Mouse (Mus musculus): ENCODE data around the gene Tmem246. TPM values are rescaled to one million over a fixed set of nuclear protein-coding genes. Genes with fewer than 3 reads are reported as not detected.
A peak's percentile ranks its signal among the peaks of the same experiment; 100 is the strongest.

Tmem246 gene
- polyA plus RNA-seq, 1 experiment from 2014 or later: 55.8 TPM

DNA sequence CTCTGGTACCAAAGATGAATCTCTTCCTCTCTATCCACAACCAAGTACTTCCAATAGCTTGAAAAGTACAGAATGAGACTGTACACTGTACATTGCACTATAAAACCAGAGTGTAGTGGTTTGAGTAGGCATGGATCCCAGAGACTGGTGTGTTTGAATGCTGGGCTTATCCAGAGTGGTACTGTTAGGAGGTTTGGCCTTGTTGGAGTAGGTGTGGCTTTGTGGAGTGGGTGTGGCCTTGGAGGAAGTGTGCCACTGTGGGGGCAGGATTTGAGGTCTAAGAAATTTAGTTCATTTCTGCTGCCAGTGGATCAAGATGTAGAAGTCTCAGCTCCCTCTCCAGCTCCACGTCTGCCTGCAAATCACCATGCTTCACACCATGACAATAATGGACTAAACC lies 7.8 kb upstream of the Tmem246 start:
- 71% methylated on average over 1 of the region's 1 CpGs for WGBS
- no peak overlapping the region for H3K4me2 ChIP-seq (replicated peaks)

DNA sequence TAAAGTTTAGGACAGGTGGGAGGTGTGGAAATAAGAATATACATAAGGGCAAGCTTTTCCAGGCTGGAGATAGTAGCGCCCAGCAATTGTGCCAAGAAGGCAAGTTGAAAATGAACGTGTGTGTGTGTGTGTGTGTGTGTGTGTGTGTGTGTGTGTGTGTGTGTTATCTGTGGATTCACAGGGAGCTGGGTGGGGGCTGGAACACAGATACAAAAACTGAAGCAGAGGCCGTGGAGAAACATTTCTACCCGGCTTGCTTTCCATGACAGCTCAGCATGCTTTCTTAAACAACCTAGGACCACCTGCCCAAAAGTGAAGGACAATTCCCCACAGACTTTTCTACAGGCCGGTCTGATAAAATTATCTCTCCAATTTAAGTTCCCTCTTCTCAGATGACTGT lies 6.9 kb upstream of the Tmem246 start:
- 87% methylated on average over 5 of the region's 5 CpGs for WGBS
- Histone ChIP-seq H3K4me1 (no peaks in the 10 kb centered on the region), H3K27me3 (no peaks in the 10 kb centered on the region), H3K4me2 (replicated peaks) (no peak overlapping the region), H3K9ac (replicated peaks) (no peak overlapping the region), H3K36me3 (no peaks in the 10 kb centered on the region), H3K9me3 (no peaks in the 10 kb centered on the region), H3K27ac (replicated peaks) (no peak overlapping the region), H3K4me3 (no peak overlapping the region)
- no peak for ATAC-seq (replicated peaks)

More for the DNA sequence above, 7.8 kb upstream of the Tmem246 start:
- Histone ChIP-seq H3K27ac (replicated peaks) (no peak overlapping the region), H3K9me3 (no peaks in the 10 kb centered on the region), H3K9ac (replicated peaks) (no peak overlapping the region), H3K4me1 (no peaks in the 10 kb centered on the region), H3K4me3 (no peak overlapping the region), H3K36me3 (no peaks in the 10 kb centered on the region), H3K27me3 (no peaks in the 10 kb centered on the region)
- no peak for ATAC-seq (replicated peaks)

DNA sequence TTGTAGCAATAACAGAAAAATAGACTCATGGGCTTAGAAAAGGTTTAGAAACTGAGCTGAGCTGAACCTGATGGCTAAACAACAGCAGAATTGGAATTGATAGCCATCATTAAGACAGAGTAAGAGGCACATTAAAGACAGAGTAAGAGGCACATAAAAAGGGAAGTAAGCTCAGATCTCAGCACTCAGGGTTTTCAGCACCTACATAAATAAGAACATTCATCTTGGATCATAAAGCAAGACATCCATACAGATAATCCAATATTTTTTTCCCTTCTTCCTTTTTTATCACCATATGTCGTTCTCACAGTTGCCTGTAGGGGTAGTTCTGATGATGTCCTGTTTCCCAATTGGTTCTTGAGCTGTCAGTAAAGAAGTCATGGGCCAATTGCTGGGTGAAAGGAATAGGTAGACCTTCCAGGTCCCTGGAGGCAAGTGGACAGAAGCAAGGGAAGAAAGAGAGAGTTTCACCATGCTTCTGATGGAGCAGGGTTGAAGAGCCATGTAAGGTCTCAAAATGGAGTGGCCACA lies 6.4 kb upstream of the Tmem246 start:
- no peak for ATAC-seq (replicated peaks)
- H3K4me3 ChIP-seq: no peak overlapping the region
- WGBS: 67% methylated on average over 1 of the region's 1 CpGs
- H3K9ac ChIP-seq (replicated peaks): no peak overlapping the region
- no peaks in the 10 kb centered on the region for H3K36me3 ChIP-seq
- H3K4me1 ChIP-seq: no peaks in the 10 kb centered on the region
- no peak overlapping the region for H3K27ac ChIP-seq (replicated peaks)
- no peak overlapping the region for H3K4me2 ChIP-seq (replicated peaks)
- H3K9me3 ChIP-seq: no peaks in the 10 kb centered on the region
- H3K27me3 ChIP-seq: no peaks in the 10 kb centered on the region

DNA sequence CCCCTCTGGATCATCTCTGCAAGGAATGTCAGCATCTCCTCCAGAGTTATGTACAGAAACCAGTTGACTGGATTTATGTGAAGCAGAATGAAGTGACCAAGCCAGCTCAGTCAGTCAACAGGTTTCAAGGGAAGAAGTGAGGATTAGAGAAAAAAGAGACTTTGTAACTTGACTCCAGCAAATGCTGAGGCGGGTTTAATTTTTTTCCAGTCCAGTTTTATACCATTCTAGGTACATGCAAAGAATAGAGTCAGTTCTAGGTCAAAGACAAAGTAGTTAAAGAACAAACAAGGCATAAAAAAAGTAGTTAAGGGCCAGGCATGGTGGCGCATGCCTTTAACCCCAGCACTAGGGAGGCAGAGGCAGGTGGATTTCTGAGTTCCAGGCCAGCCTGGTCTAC lies 5.5 kb upstream of the Tmem246 start:
- no peak overlapping the region for H3K4me2 ChIP-seq (replicated peaks)
- no peak for ATAC-seq (replicated peaks)
- 86% methylated on average over 2 of the region's 2 CpGs for WGBS
- H3K9me3 ChIP-seq: no peaks in the 10 kb centered on the region
- no peak overlapping the region for H3K27ac ChIP-seq (replicated peaks)
- no peaks in the 10 kb centered on the region for H3K36me3 ChIP-seq
- no peak overlapping the region for H3K4me3 ChIP-seq
- no peaks in the 10 kb centered on the region for H3K27me3 ChIP-seq
- H3K9ac ChIP-seq (replicated peaks): no peak overlapping the region
- H3K4me1 ChIP-seq: peaks cover under 1% of the 10 kb centered on the region; the same call in 1 of the 2 replicates

DNA sequence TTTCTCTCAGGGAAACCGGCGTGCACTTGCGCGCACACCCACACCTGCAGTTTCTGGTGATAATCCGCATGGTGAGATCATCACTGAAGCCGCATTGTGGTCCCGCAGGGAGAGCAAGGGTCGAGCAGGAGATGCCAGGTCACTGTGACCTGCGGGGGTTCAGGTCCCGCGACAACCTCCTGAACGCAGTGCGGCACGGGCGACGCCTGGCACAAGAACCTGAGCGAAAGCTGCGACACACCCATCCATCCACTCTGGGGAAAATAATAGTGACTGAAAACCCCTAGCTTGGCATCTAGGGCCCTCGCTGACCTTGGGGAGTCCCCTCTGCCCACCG lies 862 bp downstream of the Tmem246 start:
- H3K4me3 ChIP-seq: peak overlapping the region; percentile 86
- H3K4me1 ChIP-seq: peaks cover 10% of the 10 kb centered on the region
- 1% methylated on average over 20 of the region's 20 CpGs for WGBS
- H3K27ac ChIP-seq (replicated peaks): peak overlapping the region; percentile 83
- no peak; the same call in 1 of the 2 replicates for ATAC-seq (replicated peaks)
- no peaks in the 10 kb centered on the region for H3K27me3 ChIP-seq
- peak overlapping the region; percentile 74 for H3K9ac ChIP-seq (replicated peaks)
- H3K4me2 ChIP-seq (replicated peaks): peak overlapping the region; percentile 89
- no peaks in the 10 kb centered on the region for H3K9me3 ChIP-seq
- H3K36me3 ChIP-seq: no peaks in the 10 kb centered on the region

DNA sequence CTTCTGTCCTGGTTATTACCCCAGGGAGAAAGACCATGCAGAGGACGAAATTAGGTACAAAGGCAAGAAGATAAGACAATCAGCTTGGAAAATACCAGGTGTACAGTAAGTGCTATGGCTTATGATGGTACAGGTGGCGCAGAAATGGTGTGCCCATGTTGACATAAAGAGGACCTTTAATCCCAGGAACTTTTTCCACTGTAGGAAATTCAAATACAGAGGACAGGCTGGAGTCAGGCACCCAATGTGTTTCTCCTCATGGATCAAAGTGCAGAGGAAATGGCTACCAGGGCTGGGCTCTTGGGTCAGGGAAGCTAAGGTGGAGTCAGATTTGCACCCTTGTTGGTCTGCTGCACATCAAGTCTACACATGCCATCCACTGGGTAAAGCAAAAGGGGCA lies 7.5 kb downstream of the Tmem246 start:
- H3K4me1 ChIP-seq: no peaks in the 10 kb centered on the region
- H3K9ac ChIP-seq (replicated peaks): no peak overlapping the region
- peaks cover 18% of the 10 kb centered on the region; the same call in 1 of the 2 replicates for H3K36me3 ChIP-seq
- no peak overlapping the region for H3K4me2 ChIP-seq (replicated peaks)
- H3K4me3 ChIP-seq: no peak overlapping the region
- no peak for ATAC-seq (replicated peaks)
- H3K9me3 ChIP-seq: no peaks in the 10 kb centered on the region
- WGBS: 82% methylated on average over 2 of the region's 2 CpGs
- no peak overlapping the region for H3K27ac ChIP-seq (replicated peaks)
- no peaks in the 10 kb centered on the region for H3K27me3 ChIP-seq

- peaks cover 21% of the 10 kb centered on the region; the same call in 1 of the 2 replicates for H3K36me3 ChIP-seq
- H3K27me3 ChIP-seq: no peaks in the 10 kb centered on the region
- peaks cover 11% of the 10 kb centered on the region for H3K4me1 ChIP-seq
- no peak overlapping the region for H3K9ac ChIP-seq (replicated peaks)
- H3K4me2 ChIP-seq (replicated peaks): no peak overlapping the region
- no peak for ATAC-seq (replicated peaks)
- no peaks in the 10 kb centered on the region for H3K9me3 ChIP-seq
- no peak overlapping the region for H3K27ac ChIP-seq (replicated peaks)
- WGBS: 94% methylated on average over 10 of the region's 10 CpGs
- H3K4me3 ChIP-seq: no peak overlapping the region
These were observed 10.9 kb downstream of the Tmem246 start for GRCm38 (mm10) chr4:49586811-49587210.

- Histone ChIP-seq H3K27me3 (no peaks in the 10 kb centered on the region), H3K4me3 (no peak overlapping the region), H3K9me3 (no peaks in the 10 kb centered on the region), H3K27ac (replicated peaks) (no peak overlapping the region), H3K4me2 (replicated peaks) (no peak overlapping the region), H3K9ac (replicated peaks) (no peak overlapping the region), H3K36me3 (peaks cover 21% of the 10 kb centered on the region; the same call in 1 of the 2 replicates), H3K4me1 (peaks cover 11% of the 10 kb centered on the region)
- no peak; the same call in 1 of the 2 replicates for ATAC-seq (replicated peaks)
- 80% methylated on average over 7 of the region's 7 CpGs for WGBS
These were observed 12.1 kb downstream of the Tmem246 start for GRCm38 (mm10) chr4:49585524-49586101.

- no peak overlapping the region for H3K27ac ChIP-seq (replicated peaks)
- no peak for ATAC-seq (replicated peaks)
- peaks cover 21% of the 10 kb centered on the region; the same call in 1 of the 2 replicates for H3K36me3 ChIP-seq
These were observed 13.5 kb downstream of the Tmem246 start for GRCm38 (mm10) chr4:49583965-49584831.

DNA sequence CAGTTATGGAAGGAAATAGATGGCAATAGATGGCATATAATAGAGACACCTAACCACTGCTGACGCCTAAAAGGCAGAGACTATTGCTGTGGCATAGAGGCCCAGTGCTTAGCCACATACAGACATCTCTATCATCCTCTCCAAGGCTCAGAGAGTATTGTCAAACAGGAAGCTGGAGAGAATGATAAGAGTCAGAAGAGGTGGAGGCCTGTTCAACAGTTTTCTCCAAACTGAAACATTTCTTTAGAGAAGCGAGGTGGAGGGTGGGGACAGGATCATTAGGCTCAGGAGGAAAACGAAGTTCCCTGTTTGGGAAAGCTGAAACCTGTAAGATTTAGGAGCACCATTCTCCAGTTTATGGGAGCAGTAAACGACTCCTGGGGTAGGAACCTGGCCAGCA lies 16.4 kb downstream of the Tmem246 start:
- 81% methylated on average over 4 of the region's 4 CpGs for WGBS
- Histone ChIP-seq H3K4me1 (peaks cover 11% of the 10 kb centered on the region), H3K36me3 (peaks cover 14% of the 10 kb centered on the region; the same call in 1 of the 2 replicates), H3K4me2 (replicated peaks) (no peak overlapping the region), H3K9me3 (no peaks in the 10 kb centered on the region), H3K27ac (replicated peaks) (no peak overlapping the region), H3K4me3 (no peak overlapping the region), H3K9ac (replicated peaks) (no peak overlapping the region), H3K27me3 (no peaks in the 10 kb centered on the region)
- ATAC-seq (replicated peaks): no peak

More at GRCm38 (mm10) chr4:49583965-49584831, 13.5 kb downstream of the Tmem246 start:
- Histone ChIP-seq H3K4me3 (no peak overlapping the region), H3K4me1 (peaks cover 11% of the 10 kb centered on the region), H3K4me2 (replicated peaks) (no peak overlapping the region), H3K9ac (replicated peaks) (no peak overlapping the region), H3K9me3 (no peaks in the 10 kb centered on the region), H3K27me3 (no peaks in the 10 kb centered on the region)
- WGBS: 30% methylated on average over 14 of the region's 14 CpGs

GRCm38 (mm10) chr4:49572194-49572593 lies 25.5 kb downstream of the Tmem246 start:
- Histone ChIP-seq H3K9me3 (no peaks in the 10 kb centered on the region), H3K4me2 (replicated peaks) (no peak overlapping the region), H3K36me3 (no peaks in the 10 kb centered on the region), H3K4me1 (no peaks in the 10 kb centered on the region), H3K4me3 (no peak overlapping the region), H3K9ac (replicated peaks) (no peak overlapping the region), H3K27me3 (no peaks in the 10 kb centered on the region), H3K27ac (replicated peaks) (no peak overlapping the region)
- no peak for ATAC-seq (replicated peaks)
- WGBS: 87% methylated on average over 4 of the region's 4 CpGs

DNA sequence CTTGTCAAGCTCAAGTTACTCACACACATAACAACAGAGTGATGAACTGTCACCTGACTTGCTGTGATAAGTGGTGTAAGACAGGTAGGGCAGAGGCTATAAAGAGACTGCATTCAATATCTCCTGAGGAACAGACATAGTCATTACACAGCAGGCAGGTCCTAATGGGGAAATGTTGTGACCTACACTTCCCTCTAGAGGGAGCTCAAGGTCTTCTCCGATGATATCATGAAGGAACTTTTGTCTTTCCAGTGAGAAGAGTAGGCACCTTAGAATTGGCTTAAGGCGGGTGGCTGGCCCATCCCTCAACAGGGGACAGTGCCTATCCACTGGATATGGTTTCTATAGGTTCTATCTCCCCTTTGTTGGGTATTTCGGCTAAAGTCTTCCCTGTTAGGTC lies 30.1 kb downstream of the Tmem246 start:
- H3K27me3 ChIP-seq: no peaks in the 10 kb centered on the region
- no peak overlapping the region for H3K4me3 ChIP-seq
- no peak overlapping the region for H3K27ac ChIP-seq (replicated peaks)
- peak; percentile 76 for ATAC-seq (replicated peaks)
- no peaks in the 10 kb centered on the region for H3K4me1 ChIP-seq
- H3K9me3 ChIP-seq: no peaks in the 10 kb centered on the region
- no peak overlapping the region for H3K4me2 ChIP-seq (replicated peaks)
- no peaks in the 10 kb centered on the region for H3K36me3 ChIP-seq
- no peak overlapping the region for H3K9ac ChIP-seq (replicated peaks)
- 21% methylated on average over 3 of the region's 3 CpGs for WGBS

Measured in forebrain, embryonic 15.5 days (tissue).